ENCODE assay signal across 15 mouse cellular contexts in the genomic region with DNA sequence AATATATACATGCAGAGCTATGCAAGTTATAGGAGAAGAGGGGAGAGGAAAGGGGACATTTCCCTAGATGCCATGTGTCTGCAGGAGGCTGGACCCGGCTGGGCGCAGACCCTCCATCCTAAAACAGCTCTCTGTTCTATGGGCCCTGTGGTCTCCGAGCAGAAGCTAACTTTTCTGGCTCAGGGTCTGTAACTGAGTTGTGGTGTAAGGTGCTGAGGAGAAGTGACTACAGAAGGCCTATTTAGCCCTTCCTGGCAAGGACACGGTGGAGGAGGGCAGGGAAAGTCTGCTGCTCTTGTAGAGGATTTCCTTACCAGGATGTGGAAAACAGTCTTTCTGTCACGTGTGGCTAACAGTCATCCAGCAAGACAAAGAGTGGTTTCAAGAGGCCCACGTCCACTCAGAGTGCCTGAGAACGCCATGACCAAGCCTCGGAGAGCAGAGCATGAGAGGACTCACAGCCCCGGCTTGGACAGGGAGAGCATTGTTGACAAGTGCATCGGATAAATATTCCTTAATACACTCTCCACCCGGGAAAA.
"Had no signal": no experiment of that assay in that cellular context is flagged by ENCODE, and none has a peak within 500 bp of the region (broad histone marks: within the 10 kb centered on the region; RNA-seq: fewer than 3 reads in every experiment).

No protein-coding gene starts in this region.

- DNase-seq: kidney, adult 8-10 months; kidney, postnatal 25 days; layer of hippocampus, postnatal 36 days; liver, embryonic 13.5 days; liver, postnatal 0 days; retina, postnatal 1 day; right cerebral cortex, postnatal 14 days; thymus, adult 2 months; thymus, postnatal 25 days had no signal

- H3K27ac ChIP-seq: limb, embryonic 12.5 days; liver, embryonic 13.5 days; midbrain, embryonic 10.5 days; midbrain, embryonic 15.5 days; neural tube, embryonic 12.5 days; stomach, embryonic 15.5 days had no signal

- H3K9me3 ChIP-seq: liver, embryonic 13.5 days; midbrain, embryonic 10.5 days; midbrain, embryonic 15.5 days; neural tube, embryonic 12.5 days; stomach, embryonic 15.5 days had no signal

- H3K9ac ChIP-seq: limb, embryonic 12.5 days; liver, embryonic 13.5 days; liver, postnatal 0 days; midbrain, embryonic 15.5 days; neural tube, embryonic 12.5 days; stomach, embryonic 15.5 days had no signal

- H3K4me3 ChIP-seq: limb, embryonic 12.5 days; liver, embryonic 13.5 days; midbrain, embryonic 10.5 days; midbrain, embryonic 15.5 days; neural tube, embryonic 12.5 days; stomach, embryonic 15.5 days had no signal

- H3K27me3 ChIP-seq: midbrain, embryonic 15.5 days; neural tube, embryonic 12.5 days had no signal

- H3K4me2 ChIP-seq: limb, embryonic 12.5 days; liver, embryonic 13.5 days; midbrain, embryonic 15.5 days; neural tube, embryonic 12.5 days; stomach, embryonic 15.5 days had no signal

- ATAC-seq: intestine, embryonic 16.5 days; liver, postnatal 0 days; midbrain, embryonic 15.5 days had no signal

- H3K4me1 ChIP-seq: liver, embryonic 13.5 days; midbrain, embryonic 10.5 days; midbrain, embryonic 15.5 days; neural tube, embryonic 12.5 days; stomach, embryonic 15.5 days had no signal

- H3K36me3 ChIP-seq: limb, embryonic 12.5 days; liver, embryonic 13.5 days; midbrain, embryonic 10.5 days; midbrain, embryonic 15.5 days; neural tube, embryonic 12.5 days; stomach, embryonic 15.5 days had no signal
